Mouse (Mus musculus) neural tube, embryonic 12.5 days (tissue): ENCODE data around the gene Dlgap5. TPM values are rescaled to one million over a fixed set of nuclear protein-coding genes. Genes with fewer than 3 reads are reported as not detected.
"Not testable (repeated sequence)": the region's sequence is repeated elsewhere in the genome, so short reads cannot be mapped to it uniquely, and the experiment has no call there.

Source experiments
- ATAC-seq: fragments of 200-750 bp; cut with Nextera tagmentation; 2 replicates; pipeline ENCODE4 v1.8.0; 2017; ENCODE audit warnings: low read depth, mild to moderate bottlenecking, moderate TSS enrichment, moderate library complexity; ENCODE audit not compliant: low FRiP score
- H3K27ac ChIP-seq: fragments of 300-500 bp; sonication (generic); 2 replicates; pipeline ENCODE4 v1.5.1; 2016
- H3K27me3 ChIP-seq: fragments of 300-500 bp; sonication (generic); replicated peaks from 2 replicates; pipeline ENCODE4 v1.6.1; 2016; ENCODE audit warnings: mild to moderate bottlenecking
- H3K36me3 ChIP-seq: fragments of 300-500 bp; sonication (generic); 2 replicates; pipeline ENCODE4 v1.6.1; 2016; ENCODE audit warnings: mild to moderate bottlenecking
- H3K4me1 ChIP-seq: fragments of 300-500 bp; sonication (generic); 2 replicates; pipeline ENCODE4 v1.6.1; 2016
- H3K4me2 ChIP-seq: fragments of 300-500 bp; sonication (generic); replicated peaks from 2 replicates; pipeline ENCODE4 v1.6.1; 2016; ENCODE audit warnings: mild to moderate bottlenecking
- H3K4me3 ChIP-seq: fragments of 300-500 bp; sonication (generic); 2 replicates; pipeline ENCODE4 v1.5.1; 2016
- H3K9ac ChIP-seq: fragments of 300-500 bp; sonication (generic); 2 replicates; pipeline ENCODE4 v1.6.1; 2016; ENCODE audit warnings: mild to moderate bottlenecking
- H3K9me3 ChIP-seq: fragments of 300-500 bp; sonication (generic); 2 replicates; pipeline ENCODE4 v1.6.1; 2016; ENCODE audit warnings: mild to moderate bottlenecking
- WGBS: fragments of 180-500 bp; shearing (Covaris S2); methylation state at CpG from one replicate; pipeline ENCODE4 v1.1.7; 2016; 5-methylcytosine and 5-hydroxymethylcytosine counted together
- polyA plus RNA-seq: library from polyadenylated mRNA; unstranded; fragments of >200 nt; fragmentation: Nextera tagmentation; extraction: Ambion mirVana; gene quantifications from 2 replicates; pipeline ENCODE4 v1.2.1, GENCODE M21; 2016

Dlgap5 gene
- 36.1 and 40.0 TPM in 2 replicates for polyA plus RNA-seq

DNA sequence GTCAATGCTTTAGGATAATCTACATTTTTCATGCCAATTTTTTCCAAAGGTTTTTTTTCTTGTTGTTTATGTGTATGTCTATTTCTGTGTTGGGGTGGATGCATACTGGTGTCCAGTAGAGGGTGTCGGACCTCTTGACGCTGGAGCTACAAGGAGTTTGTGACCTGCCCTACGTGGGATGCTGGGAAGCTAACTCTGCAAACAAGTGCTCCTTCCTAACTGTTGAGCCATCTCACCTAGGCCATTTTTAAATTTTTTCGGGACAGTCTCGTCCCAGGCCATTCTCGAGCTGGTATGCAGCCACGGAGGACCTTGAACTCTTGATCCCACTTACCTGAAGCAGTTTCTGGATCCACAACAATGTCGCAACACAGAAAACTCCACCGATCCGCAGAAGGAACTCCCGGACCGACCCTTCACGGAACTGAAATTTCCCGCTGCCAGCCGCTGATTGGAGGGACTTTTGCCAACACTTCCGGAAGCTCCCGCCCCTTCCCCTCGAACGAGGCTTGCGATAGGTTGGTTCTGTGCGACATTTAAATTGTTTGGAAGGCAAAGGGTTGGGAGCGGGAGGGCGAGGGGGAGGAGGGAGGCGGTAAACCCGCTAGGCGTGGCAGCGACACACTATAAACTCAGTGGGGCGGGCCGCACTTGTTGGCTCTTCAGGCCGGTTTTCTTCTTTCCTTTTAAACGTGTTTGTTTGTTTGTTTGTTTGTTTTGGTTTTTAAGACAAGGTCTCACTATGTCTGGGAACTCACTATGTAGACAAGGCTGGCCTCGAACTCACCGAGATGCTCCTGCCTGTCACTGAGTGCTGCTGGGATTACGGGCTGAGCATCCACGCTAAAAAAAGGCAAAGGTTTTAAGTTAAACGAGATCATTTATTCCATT is at the start of gene Dlgap5:
Gene Dlgap5, minus strand, starts transcription at position 633 of the 891 bp plus-strand sequence.
- Histone ChIP-seq H3K27ac (no peak within 1 kb of the TSS), H3K27me3 (no peaks in the 10 kb centered on the region), H3K4me3 (peak within 1 kb of the TSS; percentile 55), H3K4me2 (peak within 1 kb of the TSS; percentile 67), H3K4me1 (peaks cover 11% of the 10 kb centered on the region), H3K9me3 (no peaks in the 10 kb centered on the region), H3K9ac (peak within 1 kb of the TSS; percentile 54), H3K36me3 (peaks cover 15% of the 10 kb centered on the region; the same call in 1 of the 2 replicates)
- ATAC-seq: peak; percentile 99
- WGBS: 2% methylated on average over 36 of the region's 36 CpGs

DNA sequence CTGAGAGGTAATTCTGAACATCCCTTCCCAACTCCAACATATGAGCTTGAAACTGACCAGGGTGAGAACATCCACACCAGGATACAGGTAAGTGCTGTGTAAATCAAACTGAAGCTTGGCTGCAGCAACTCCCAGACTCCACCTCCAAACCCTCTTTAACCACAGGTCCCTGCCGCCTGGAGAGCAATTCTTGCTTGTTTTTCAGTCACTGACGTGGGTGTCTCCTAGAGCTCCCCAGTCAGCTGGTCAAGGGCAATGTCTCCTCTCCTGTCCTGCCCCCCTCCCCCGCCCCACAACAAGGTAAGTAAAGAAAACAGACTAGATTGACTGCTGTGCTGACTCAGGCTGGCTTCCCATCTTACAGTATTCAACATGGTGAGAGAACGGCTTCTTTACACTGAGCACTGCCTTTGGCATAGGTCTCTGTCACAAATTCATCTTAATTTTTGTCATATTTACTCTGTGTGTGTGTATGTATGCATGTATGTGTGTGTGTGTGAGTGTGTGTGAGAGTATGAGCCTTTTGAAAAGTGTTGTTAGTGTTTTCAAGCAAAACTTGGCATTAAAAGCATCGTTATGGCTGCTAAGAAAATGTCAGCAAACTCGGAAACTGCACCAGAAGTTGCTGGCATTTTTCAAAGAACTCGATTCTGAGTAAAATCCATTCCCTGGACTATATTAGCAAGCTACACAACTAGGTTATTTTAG is 47.4 kb upstream of the Dlgap5 start:
- Histone ChIP-seq H3K27me3 (no peaks in the 10 kb centered on the region), H3K4me1 (no peaks in the 10 kb centered on the region), H3K9me3 (no peaks in the 10 kb centered on the region), H3K36me3 (no peaks in the 10 kb centered on the region), H3K4me3 (no peak overlapping the region), H3K9ac (no peak overlapping the region), H3K27ac (no peak overlapping the region), H3K4me2 (no peak overlapping the region)
- ATAC-seq: no peak
- WGBS: 60% methylated on average over 7 of the region's 7 CpGs

- Histone ChIP-seq H3K27me3 (no peaks in the 10 kb centered on the region), H3K9ac (no peak overlapping the region), H3K36me3 (no peaks in the 10 kb centered on the region), H3K4me3 (no peak overlapping the region), H3K9me3 (no peaks in the 10 kb centered on the region), H3K27ac (no peak overlapping the region), H3K4me1 (no peaks in the 10 kb centered on the region), H3K4me2 (no peak overlapping the region)
- no peak for ATAC-seq
- 85% methylated on average over 10 of the region's 10 CpGs for WGBS
These were observed 46.2 kb upstream of the Dlgap5 start for GRCm38 (mm10) chr14:47464426-47464825.

- 91% methylated on average over 9 of the region's 9 CpGs for WGBS
- H3K9ac ChIP-seq: no peak overlapping the region
These were observed 44.8 kb upstream of the Dlgap5 start for GRCm38 (mm10) chr14:47462877-47463460.

GRCm38 (mm10) chr14:47462453-47462852 is 44.2 kb upstream of the Dlgap5 start:
- no peak overlapping the region for H3K27ac ChIP-seq
- no peak overlapping the region for H3K4me3 ChIP-seq
- H3K4me2 ChIP-seq: no peak overlapping the region
- no peaks in the 10 kb centered on the region for H3K4me1 ChIP-seq
- H3K36me3 ChIP-seq: no peaks in the 10 kb centered on the region
- H3K9me3 ChIP-seq: no peaks in the 10 kb centered on the region
- no peaks in the 10 kb centered on the region for H3K27me3 ChIP-seq
- ATAC-seq: no peak
- H3K9ac ChIP-seq: no peak overlapping the region
- WGBS: 87% methylated on average over 4 of the region's 4 CpGs

More at GRCm38 (mm10) chr14:47462877-47463460, 44.8 kb upstream of the Dlgap5 start:
- no peaks in the 10 kb centered on the region for H3K27me3 ChIP-seq
- no peak for ATAC-seq
- no peak overlapping the region for H3K4me2 ChIP-seq
- no peak overlapping the region for H3K27ac ChIP-seq
- H3K4me3 ChIP-seq: no peak overlapping the region
- no peaks in the 10 kb centered on the region for H3K9me3 ChIP-seq
- H3K4me1 ChIP-seq: no peaks in the 10 kb centered on the region
- H3K36me3 ChIP-seq: no peaks in the 10 kb centered on the region

DNA sequence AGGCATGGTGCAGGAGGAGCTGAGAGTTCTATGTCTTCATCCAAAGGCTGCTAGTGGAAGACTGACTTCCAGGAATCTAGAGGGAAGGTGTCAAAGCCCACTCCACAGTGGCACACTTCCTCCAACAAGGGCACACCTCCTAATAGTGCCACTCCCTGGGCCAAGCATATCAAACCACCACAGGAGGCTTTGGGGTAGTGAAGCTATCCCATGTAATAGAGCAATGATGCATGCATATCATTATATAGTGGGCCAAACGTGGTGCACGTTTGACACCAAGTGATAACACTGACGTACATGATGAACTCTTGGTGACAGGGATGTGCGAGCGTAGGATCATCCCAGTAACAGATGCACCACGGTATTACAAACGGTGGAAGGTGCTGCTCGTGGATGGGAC is 43.8 kb upstream of the Dlgap5 start:
- no peaks in the 10 kb centered on the region for H3K4me1 ChIP-seq
- H3K9ac ChIP-seq: no peak overlapping the region
- H3K27ac ChIP-seq: no peak overlapping the region
- H3K4me3 ChIP-seq: no peak overlapping the region
- H3K36me3 ChIP-seq: no peaks in the 10 kb centered on the region
- no peaks in the 10 kb centered on the region for H3K9me3 ChIP-seq
- H3K4me2 ChIP-seq: no peak overlapping the region
- 89% methylated on average over 8 of the region's 8 CpGs for WGBS
- no peaks in the 10 kb centered on the region for H3K27me3 ChIP-seq
- ATAC-seq: no peak

- H3K36me3 ChIP-seq: no peaks in the 10 kb centered on the region
- WGBS: 86% methylated on average over 4 of the region's 4 CpGs
- H3K4me2 ChIP-seq: no peak overlapping the region
- H3K4me3 ChIP-seq: no peak overlapping the region
- no peak for ATAC-seq
- H3K27me3 ChIP-seq: no peaks in the 10 kb centered on the region
- H3K9ac ChIP-seq: no peak overlapping the region
- no peaks in the 10 kb centered on the region for H3K4me1 ChIP-seq
- no peaks in the 10 kb centered on the region for H3K9me3 ChIP-seq
- H3K27ac ChIP-seq: no peak overlapping the region
These were observed 41.3 kb upstream of the Dlgap5 start for GRCm38 (mm10) chr14:47459556-47459955.

DNA sequence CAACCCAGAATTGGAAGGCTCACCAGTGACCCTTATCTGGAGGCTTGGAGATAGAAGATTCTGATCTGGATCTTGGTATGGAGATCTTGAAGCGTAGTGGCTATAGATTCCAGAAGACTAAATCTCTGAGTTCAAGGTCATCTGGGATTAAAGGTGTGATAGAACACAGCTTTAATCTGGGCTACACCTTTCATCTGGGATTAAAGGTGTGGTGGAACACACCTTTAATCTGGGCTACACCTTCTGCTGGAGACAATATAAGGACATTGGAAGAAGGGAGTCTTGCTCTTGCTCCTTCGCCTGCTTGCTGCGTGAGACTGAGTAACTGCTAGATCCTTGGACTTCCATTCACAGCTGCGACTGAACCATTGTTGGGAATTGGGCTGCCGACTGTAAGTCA is 31.9 kb upstream of the Dlgap5 start, which contains the start of gene Fbxo34:
Gene Fbxo34, plus strand, starts transcription at position 301 of the 400 bp plus-strand sequence.
- H3K4me2 ChIP-seq, H3K27me3 ChIP-seq, H3K9me3 ChIP-seq, H3K4me1 ChIP-seq, H3K27ac ChIP-seq, H3K9ac ChIP-seq, ATAC-seq, H3K4me3 ChIP-seq, H3K36me3 ChIP-seq: not testable (repeated sequence)
- WGBS: 93% methylated on average over 3 of the region's 5 CpGs

GRCm38 (mm10) chr14:47445331-47446095 is 27.3 kb upstream of the Dlgap5 start:
- 77% methylated on average over 9 of the region's 9 CpGs for WGBS
- Histone ChIP-seq H3K4me2 (no peak overlapping the region), H3K9ac (no peak overlapping the region), H3K27me3 (no peaks in the 10 kb centered on the region), H3K4me3 (no peak overlapping the region), H3K27ac (no peak overlapping the region), H3K36me3 (no peaks in the 10 kb centered on the region), H3K9me3 (0 out of 2 replicates have a peak, but pooled peaks cover 3% of the 10 kb centered on the region), H3K4me1 (no peaks in the 10 kb centered on the region)
- ATAC-seq: no peak

- Histone ChIP-seq H3K9me3 (0 out of 2 replicates have a peak, but pooled peaks cover 9% of the 10 kb centered on the region), H3K27ac (no peak overlapping the region), H3K4me2 (no peak overlapping the region), H3K36me3 (no peaks in the 10 kb centered on the region), H3K27me3 (no peaks in the 10 kb centered on the region), H3K4me3 (no peak overlapping the region), H3K4me1 (no peaks in the 10 kb centered on the region), H3K9ac (no peak overlapping the region)
- WGBS: 74% methylated on average over 2 of the region's 2 CpGs
- no peak for ATAC-seq
These were observed 26.7 kb upstream of the Dlgap5 start for GRCm38 (mm10) chr14:47444907-47445306.

DNA sequence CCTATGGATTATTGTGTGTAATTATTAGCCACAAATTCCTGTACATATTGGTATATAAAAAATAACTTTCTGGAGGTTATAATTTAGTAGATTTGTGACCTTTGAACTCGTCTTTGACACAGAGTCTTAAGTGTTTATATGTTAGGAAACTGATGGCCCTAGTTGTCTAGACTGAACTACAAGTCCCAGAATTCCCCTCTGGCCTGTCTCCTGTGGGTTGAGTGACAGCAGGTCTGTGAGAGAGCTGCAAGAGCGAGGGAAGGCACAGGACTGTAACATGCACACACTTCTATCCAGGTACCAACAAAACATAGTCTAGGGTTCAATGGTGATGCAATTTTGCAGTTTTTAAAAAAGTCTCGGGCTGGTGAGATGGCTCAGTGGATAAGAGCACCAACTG is 20.7 kb upstream of the Dlgap5 start:
- Histone ChIP-seq H3K9ac (no peak overlapping the region), H3K4me3 (no peak overlapping the region), H3K36me3 (no peaks in the 10 kb centered on the region), H3K4me1 (no peaks in the 10 kb centered on the region), H3K27me3 (no peaks in the 10 kb centered on the region), H3K4me2 (no peak overlapping the region), H3K9me3 (0 out of 2 replicates have a peak, but pooled peaks cover 11% of the 10 kb centered on the region), H3K27ac (no peak overlapping the region)
- 73% methylated on average over 3 of the region's 3 CpGs for WGBS
- no peak for ATAC-seq
